Mouse (Mus musculus): ENCODE measurements around the gene Tex101. TPM values are rescaled to one million over a fixed set of nuclear protein-coding genes. Genes with fewer than 3 reads are reported as not detected.

Gene Tex101
- total and polyA plus RNA-seq, 2 experiments from 2014 or later, result not detected

DNA sequence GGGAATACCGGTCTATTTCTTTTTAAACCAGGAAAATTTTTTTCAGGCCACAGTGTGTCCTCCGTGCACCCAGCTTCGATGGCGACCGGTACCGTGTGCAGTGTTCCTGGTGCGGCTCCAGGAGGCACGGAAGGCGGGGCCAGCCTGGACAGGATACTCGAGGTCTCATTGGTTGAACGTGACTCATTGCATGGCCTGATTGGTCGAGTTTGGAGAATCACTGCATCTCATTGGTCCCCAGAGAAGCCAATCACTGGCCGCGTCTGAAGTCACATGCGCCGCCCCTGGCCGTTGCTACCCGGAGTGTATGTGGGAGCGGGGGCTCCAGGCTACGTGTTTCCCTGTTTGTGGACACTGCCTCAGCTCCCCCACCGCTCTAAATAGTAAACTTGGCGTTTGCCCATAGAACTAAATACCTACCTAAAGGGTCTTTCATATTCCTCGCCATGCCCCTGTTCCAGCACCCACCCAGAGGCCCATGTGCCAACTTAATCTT, 4.5 kb downstream of the Tex101 start:
- no peak for TF ChIP-seq CTCF (IDR thresholded peaks at IDR 0.05)

DNA sequence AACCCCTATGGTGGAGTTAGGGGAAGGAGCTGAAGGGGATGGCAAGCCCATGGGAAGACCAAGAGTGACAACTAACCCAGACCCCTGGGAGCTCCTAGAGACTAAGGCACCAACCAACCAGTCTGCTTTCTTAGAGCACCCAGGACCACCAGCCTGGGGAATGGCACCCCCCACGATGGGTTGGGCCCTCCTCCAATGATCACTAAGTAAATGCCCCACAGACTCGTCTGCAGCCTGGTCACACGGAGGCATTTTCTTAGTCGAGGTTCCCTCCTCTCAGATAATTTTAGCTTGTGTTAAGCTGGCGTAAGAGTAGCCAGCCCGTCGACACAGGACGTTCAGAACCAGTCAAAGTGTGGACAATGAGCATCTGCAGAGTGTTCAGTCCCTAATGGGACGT, 11.5 kb downstream of the Tex101 start:
- DNase-seq (ENCODE audit: low spot score), result no peak
- WGBS, result 74% methylated on average over 9 of the region's 9 CpGs
- H3K9ac ChIP-seq (replicated peaks; ENCODE audit: low read length, poor library complexity, severe bottlenecking), result no peak overlapping the region
- no peak overlapping the region for H3K27ac ChIP-seq (ENCODE audit: low read depth, low read length)
- no peaks in the 10 kb centered on the region for H3K36me3 ChIP-seq (ENCODE audit: insufficient read depth, low read length)
- H3K4me3 ChIP-seq (ENCODE audit: low read depth, low read length), result no peak overlapping the region
- ATAC-seq (ENCODE audit: low FRiP score), result no peak
- H3K4me2 ChIP-seq (ENCODE audit: low read depth, low read length, poor library complexity, severe bottlenecking), result no peak overlapping the region
- no peaks in the 10 kb centered on the region for H3K27me3 ChIP-seq (ENCODE audit: insufficient read depth, low read length)
- H3K9me3 ChIP-seq (ENCODE audit: low read length), result no peaks in the 10 kb centered on the region
- no peaks in the 10 kb centered on the region for H3K4me1 ChIP-seq (ENCODE audit: insufficient read depth, low read length)
- TF ChIP-seq CTCF (IDR thresholded peaks at IDR 0.05), result no peak

More for the DNA sequence above, 4.5 kb downstream of the Tex101 start:
- H3K4me1 ChIP-seq (ENCODE audit: insufficient read depth, low read length), result no peaks in the 10 kb centered on the region
- no peak overlapping the region for H3K27ac ChIP-seq (ENCODE audit: low read depth, low read length)
- H3K9ac ChIP-seq (replicated peaks; ENCODE audit: low read length, poor library complexity, severe bottlenecking), result no peak overlapping the region
- no peak for DNase-seq (ENCODE audit: low spot score)
- 92% methylated on average over 23 of the region's 23 CpGs for WGBS
- H3K4me3 ChIP-seq (ENCODE audit: low read depth, low read length), result no peak overlapping the region
- H3K4me2 ChIP-seq (ENCODE audit: low read depth, low read length, poor library complexity, severe bottlenecking), result no peak overlapping the region
- H3K9me3 ChIP-seq (ENCODE audit: low read length), result no peaks in the 10 kb centered on the region
- no peaks in the 10 kb centered on the region for H3K36me3 ChIP-seq (ENCODE audit: insufficient read depth, low read length)
- no peak for ATAC-seq (ENCODE audit: low FRiP score)
- H3K27me3 ChIP-seq (ENCODE audit: insufficient read depth, low read length), result no peaks in the 10 kb centered on the region

DNA sequence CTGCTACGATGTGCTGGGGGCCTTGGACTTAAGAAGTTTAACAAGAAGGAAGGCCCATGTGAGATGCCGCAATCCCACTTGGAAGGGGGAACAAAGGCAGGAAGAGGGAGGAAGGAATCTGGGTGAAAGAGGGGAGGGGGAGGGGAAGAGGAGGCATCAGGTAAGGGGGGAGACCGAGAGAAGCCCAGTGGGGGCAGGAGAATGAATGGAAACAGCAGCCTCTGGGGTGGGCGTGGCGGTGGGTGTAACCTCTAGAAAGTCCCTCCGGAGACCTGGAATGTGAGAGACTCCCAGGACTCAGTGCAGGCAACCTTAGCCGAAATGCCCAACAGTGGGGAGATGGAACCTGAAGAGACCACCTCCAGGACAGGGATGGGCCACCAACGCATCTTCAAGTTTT, 12.2 kb downstream of the Tex101 start:
- no peak overlapping the region for H3K27ac ChIP-seq (ENCODE audit: low read depth, low read length)
- H3K27me3 ChIP-seq (ENCODE audit: insufficient read depth, low read length), result no peaks in the 10 kb centered on the region
- no peak for DNase-seq (ENCODE audit: low spot score)
- H3K9me3 ChIP-seq (ENCODE audit: low read length), result no peaks in the 10 kb centered on the region
- no peak for ATAC-seq (ENCODE audit: low FRiP score)
- H3K36me3 ChIP-seq (ENCODE audit: insufficient read depth, low read length), result no peaks in the 10 kb centered on the region
- H3K4me3 ChIP-seq (ENCODE audit: low read depth, low read length), result no peak overlapping the region
- no peak overlapping the region for H3K4me2 ChIP-seq (ENCODE audit: low read depth, low read length, poor library complexity, severe bottlenecking)
- H3K4me1 ChIP-seq (ENCODE audit: insufficient read depth, low read length), result no peaks in the 10 kb centered on the region
- 39% methylated on average over 8 of the region's 8 CpGs for WGBS
- TF ChIP-seq CTCF (IDR thresholded peaks at IDR 0.05), result no peak
- H3K9ac ChIP-seq (replicated peaks; ENCODE audit: low read length, poor library complexity, severe bottlenecking), result no peak overlapping the region

- peak; percentile 91 for TF ChIP-seq CTCF (IDR thresholded peaks at IDR 0.05)
- no peak overlapping the region for H3K4me2 ChIP-seq (ENCODE audit: low read depth, low read length, poor library complexity, severe bottlenecking)
- ATAC-seq (ENCODE audit: low FRiP score) (no peak), DNase-seq (ENCODE audit: low spot score) (peak; percentile 82)
- no peak overlapping the region for H3K9ac ChIP-seq (replicated peaks; ENCODE audit: low read length, poor library complexity, severe bottlenecking)
- 17% methylated on average over 8 of the region's 8 CpGs for WGBS
- no peaks in the 10 kb centered on the region for H3K9me3 ChIP-seq (ENCODE audit: low read length)
- H3K4me3 ChIP-seq (ENCODE audit: low read depth, low read length), result no peak overlapping the region
- no peaks in the 10 kb centered on the region for H3K27me3 ChIP-seq (ENCODE audit: insufficient read depth, low read length)
- no peaks in the 10 kb centered on the region for H3K4me1 ChIP-seq (ENCODE audit: insufficient read depth, low read length)
- no peak overlapping the region for H3K27ac ChIP-seq (ENCODE audit: low read depth, low read length)
- H3K36me3 ChIP-seq (ENCODE audit: insufficient read depth, low read length), result no peaks in the 10 kb centered on the region
These were observed 13.9 kb downstream of the Tex101 start for GRCm38 (mm10) chr7:24662575-24662974.

DNA sequence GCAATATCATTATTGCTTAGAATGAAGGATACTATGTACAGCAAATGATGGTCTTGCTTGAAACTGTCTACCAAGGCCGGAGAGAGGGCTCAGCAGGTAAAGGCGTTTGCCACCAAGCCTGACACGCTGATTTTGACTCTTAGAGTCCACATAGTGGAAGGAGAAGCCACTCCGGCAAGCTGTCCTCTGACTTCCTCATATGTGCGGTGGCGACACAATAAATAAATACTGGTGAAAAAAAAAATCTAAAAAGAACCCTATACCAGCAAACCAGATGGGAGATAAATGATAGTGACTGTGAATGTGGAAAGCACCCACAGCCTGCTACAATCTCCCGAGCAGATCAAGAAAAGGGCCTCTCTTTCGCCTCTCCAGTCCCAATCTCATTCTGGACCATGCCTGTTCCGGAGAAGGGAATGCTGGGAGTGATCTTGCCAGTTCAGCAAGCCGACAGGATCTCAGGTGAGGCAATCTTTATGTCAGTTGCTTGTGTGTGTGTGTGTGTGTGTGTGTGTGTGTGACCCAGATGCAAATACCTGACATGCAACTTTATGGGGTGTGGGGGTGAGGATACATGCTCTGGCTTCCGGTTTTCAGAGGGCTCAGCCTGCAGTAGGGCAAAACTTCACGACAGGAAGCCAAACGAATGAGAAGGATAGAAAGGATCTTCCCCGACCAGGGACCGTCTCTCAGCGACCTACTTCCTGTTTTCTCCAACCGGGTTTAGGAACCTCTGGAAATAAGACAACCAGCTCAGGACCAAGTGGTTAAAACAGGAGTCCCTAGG, 15.2 kb downstream of the Tex101 start:
- Histone ChIP-seq H3K9me3 (ENCODE audit: low read length) (no peaks in the 10 kb centered on the region), H3K36me3 (ENCODE audit: insufficient read depth, low read length) (no peaks in the 10 kb centered on the region), H3K27me3 (ENCODE audit: insufficient read depth, low read length) (no peaks in the 10 kb centered on the region), H3K4me1 (ENCODE audit: insufficient read depth, low read length) (no peaks in the 10 kb centered on the region), H3K4me3 (ENCODE audit: low read depth, low read length) (no peak overlapping the region), H3K9ac (replicated peaks; ENCODE audit: low read length, poor library complexity, severe bottlenecking) (no peak overlapping the region), H3K4me2 (ENCODE audit: low read depth, low read length, poor library complexity, severe bottlenecking) (no peak overlapping the region), H3K27ac (ENCODE audit: low read depth, low read length) (no peak overlapping the region)
- TF ChIP-seq CTCF (IDR thresholded peaks at IDR 0.05), result no peak
- WGBS, result 71% methylated on average over 17 of the region's 17 CpGs
- DNase-seq (ENCODE audit: low spot score), result no peak
- ATAC-seq (ENCODE audit: low FRiP score), result no peak

GRCm38 (mm10) chr7:24659737-24660357, 16.6 kb downstream of the Tex101 start:
- Histone ChIP-seq H3K4me1 (ENCODE audit: insufficient read depth, low read length) (no peaks in the 10 kb centered on the region), H3K36me3 (ENCODE audit: insufficient read depth, low read length) (no peaks in the 10 kb centered on the region), H3K9ac (replicated peaks; ENCODE audit: low read length, poor library complexity, severe bottlenecking) (no peak overlapping the region), H3K27ac (ENCODE audit: low read depth, low read length) (no peak overlapping the region), H3K4me2 (ENCODE audit: low read depth, low read length, poor library complexity, severe bottlenecking) (no peak overlapping the region), H3K27me3 (ENCODE audit: insufficient read depth, low read length) (no peaks in the 10 kb centered on the region), H3K4me3 (ENCODE audit: low read depth, low read length) (no peak overlapping the region), H3K9me3 (ENCODE audit: low read length) (no peaks in the 10 kb centered on the region)
- DNase-seq (ENCODE audit: low spot score) (peak; percentile 30), ATAC-seq (ENCODE audit: low FRiP score) (peak; percentile 47; the same call in 1 of the 2 replicates)
- 55% methylated on average over 12 of the region's 12 CpGs for whole genome bisulfite sequencing
- no peak for TF ChIP-seq CTCF (IDR thresholded peaks at IDR 0.05)
